Mouse (Mus musculus) lung, postnatal 0 days (tissue): ENCODE results near the gene Tnnt2. TPM values are rescaled to one million over a fixed set of nuclear protein-coding genes. Genes with fewer than 3 reads are reported as not detected.

Experiments used
- ATAC-seq: fragments of 200-750 bp; cut with Nextera tagmentation; 2 replicates; pipeline ENCODE4 v1.8.0; 2017; ENCODE audit warnings: moderate library complexity
- DNase-seq: peaks from one replicate; pipeline ENCODE4 v3.0.0-alpha.2; 2016; ENCODE audit warnings: low spot score
- H3K27ac ChIP-seq: fragments of 300-500 bp; sonication (generic); 2 replicates; pipeline ENCODE4 v1.5.1; 2014; ENCODE audit warnings: antibody characterized with exemption, mild to moderate bottlenecking, low read length, mixed read lengths
- H3K27me3 ChIP-seq: fragments of 300-500 bp; sonication (generic); replicated peaks from 2 replicates; pipeline ENCODE4 v1.6.1; 2014; ENCODE audit warnings: low read length, mixed read lengths; ENCODE audit not compliant: insufficient read depth
- H3K36me3 ChIP-seq: fragments of 300-500 bp; sonication (generic); 2 replicates; pipeline ENCODE4 v1.6.1; 2014; ENCODE audit warnings: low read length, mixed read lengths; ENCODE audit not compliant: insufficient read depth
- H3K4me1 ChIP-seq: fragments of 300-500 bp; sonication (generic); 2 replicates; pipeline ENCODE4 v1.6.1; 2014; ENCODE audit warnings: antibody characterized with exemption, low read depth, low read length, mixed read lengths; ENCODE audit not compliant: insufficient read depth
- H3K4me2 ChIP-seq: fragments of 300-500 bp; sonication (generic); replicated peaks from 2 replicates; pipeline ENCODE4 v1.6.1; 2014; ENCODE audit warnings: low read depth, mild to moderate bottlenecking, low read length, moderate library complexity, mixed read lengths
- H3K4me3 ChIP-seq: fragments of 300-500 bp; sonication (generic); 2 replicates; pipeline ENCODE4 v1.5.1; 2014; ENCODE audit warnings: low read depth, low read length
- H3K9ac ChIP-seq: fragments of 300-500 bp; sonication (generic); replicated peaks from 2 replicates; pipeline ENCODE4 v1.6.1; 2014; ENCODE audit warnings: low read depth, mild to moderate bottlenecking
- H3K9me3 ChIP-seq: fragments of 300-500 bp; sonication (generic); 2 replicates; pipeline ENCODE4 v1.6.1; 2016; ENCODE audit warnings: low read length, mixed read lengths
- CTCF ChIP-seq: IDR thresholded peaks from 2 replicates; pipeline ENCODE4 v1.5.1; 2016; ENCODE audit warnings: antibody characterized with exemption, mild to moderate bottlenecking
- EP300 ChIP-seq: IDR thresholded peaks from 2 replicates; pipeline ENCODE4 v1.6.1; 2016; ENCODE audit warnings: antibody characterized with exemption, mild to moderate bottlenecking, control low read depth
- WGBS: fragments of 180-500 bp; shearing (Covaris S2); extraction: QIAGEN DNeasy Blood & Tissue Kit; methylation state at CpG from one replicate; pipeline ENCODE4 v1.1.7; 2014; 5-methylcytosine and 5-hydroxymethylcytosine counted together
- polyA plus RNA-seq: library from polyadenylated mRNA; unstranded; fragments of >200 nt; fragmentation: Nextera tagmentation; extraction: Ambion mirVana; gene quantifications from 2 replicates; pipeline ENCODE4 v1.2.1, GENCODE M21; 2015

The Tnnt2 gene
- polyA plus RNA-seq, 1 experiment from 2014 or later = 84.6 TPM

DNA sequence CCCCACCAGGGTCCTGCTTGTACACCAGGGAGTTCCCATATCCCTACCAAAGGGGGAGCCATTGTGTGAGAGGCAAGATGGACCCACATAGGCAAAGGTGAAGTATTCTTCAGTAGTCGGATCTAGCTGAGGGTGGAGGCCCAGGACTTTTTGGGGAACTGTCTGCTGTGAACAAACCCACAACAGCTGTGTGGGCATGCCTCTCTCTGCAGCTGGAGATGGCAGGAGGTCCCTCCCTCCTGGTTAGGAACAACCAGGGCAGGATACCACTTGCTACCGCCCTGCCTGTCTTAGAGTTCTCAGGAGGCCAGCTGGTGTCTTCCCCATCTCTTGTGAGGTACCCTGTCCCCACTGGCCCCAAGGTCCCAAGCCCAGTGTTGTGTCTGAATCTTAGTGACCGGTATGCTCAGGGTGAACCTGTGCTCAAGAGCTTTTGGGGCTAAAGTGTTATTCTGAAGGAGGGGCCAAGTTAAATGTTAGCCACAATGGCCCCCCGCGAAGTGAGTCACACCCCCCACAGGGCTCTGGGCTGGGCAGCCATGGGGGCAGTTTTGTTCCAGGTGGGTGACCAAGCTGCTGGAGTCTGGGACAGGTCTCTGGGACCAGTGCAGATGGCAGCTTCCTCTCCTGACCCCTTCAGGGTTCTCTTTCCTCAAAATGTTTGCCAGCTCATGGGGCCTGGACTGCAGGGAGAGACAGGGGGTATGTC, 22.3 kb upstream of the Tnnt2 start:
- DNase-seq (no peak), ATAC-seq (no peak)
- TF ChIP-seq CTCF (no peak), EP300 (no peak)
- H3K27ac ChIP-seq = no peak overlapping the region
- H3K9ac ChIP-seq = no peak overlapping the region
- H3K9me3 ChIP-seq = no peaks in the 10 kb centered on the region
- no peak overlapping the region for H3K4me3 ChIP-seq
- H3K4me2 ChIP-seq = no peak overlapping the region
- no peaks in the 10 kb centered on the region for H3K4me1 ChIP-seq
- H3K27me3 ChIP-seq = peaks cover 9% of the 10 kb centered on the region
- H3K36me3 ChIP-seq = no peaks in the 10 kb centered on the region
- WGBS = 73% methylated on average over 5 of the region's 5 CpGs

DNA sequence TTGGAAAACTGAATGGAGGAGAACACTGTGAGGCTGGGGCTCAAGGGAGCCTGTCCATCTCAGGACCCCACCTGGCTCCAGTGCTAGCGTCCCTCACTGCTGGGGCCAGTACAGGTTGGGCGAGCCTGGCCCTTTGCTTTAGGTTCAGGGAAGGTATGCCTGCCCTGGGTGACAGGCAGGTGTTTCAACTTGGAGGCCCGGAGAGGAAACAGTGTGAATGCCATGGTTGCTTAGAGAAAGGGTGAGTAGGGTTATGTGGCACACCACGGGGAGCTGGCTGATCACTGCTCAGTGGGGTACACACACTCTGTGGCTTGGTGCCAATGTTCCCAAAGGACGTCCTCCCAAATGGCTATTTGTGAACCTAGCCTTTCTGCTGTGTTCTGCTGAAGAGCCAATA, 21.6 kb upstream of the Tnnt2 start:
- no peaks in the 10 kb centered on the region for H3K4me1 ChIP-seq

DNA sequence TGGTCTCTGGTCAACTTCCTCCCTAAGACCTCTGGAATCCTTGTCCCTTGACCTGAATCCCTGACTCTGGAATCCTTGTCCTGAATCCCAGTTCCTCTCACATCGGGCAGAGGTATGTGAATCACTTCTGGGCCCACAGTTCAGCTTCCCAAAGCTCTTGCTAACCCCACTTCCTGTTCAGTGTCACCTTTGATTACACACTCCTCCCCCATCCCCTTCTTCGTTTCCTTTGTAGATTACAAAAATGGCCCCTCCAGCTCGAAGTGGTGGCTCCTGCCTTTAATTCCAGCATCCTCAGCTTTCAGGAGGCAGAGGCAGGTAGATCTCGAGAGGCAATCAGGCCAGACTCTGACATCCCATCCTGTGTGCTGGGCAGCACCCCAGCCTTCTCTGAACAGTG, 18.6 kb upstream of the Tnnt2 start:
- H3K4me1 ChIP-seq = no peaks in the 10 kb centered on the region
- H3K9me3 ChIP-seq = no peaks in the 10 kb centered on the region
- WGBS = 36% methylated on average over 4 of the region's 4 CpGs
- no peak overlapping the region for H3K27ac ChIP-seq
- no peak for TF ChIP-seq CTCF
- H3K36me3 ChIP-seq = no peaks in the 10 kb centered on the region
- no peak overlapping the region for H3K4me3 ChIP-seq
- ATAC-seq (no peak), DNase-seq (no peak)
- H3K27me3 ChIP-seq = peaks cover 9% of the 10 kb centered on the region
- no peak overlapping the region for H3K4me2 ChIP-seq
- H3K9ac ChIP-seq = no peak overlapping the region

More for the DNA sequence above, 21.6 kb upstream of the Tnnt2 start:
- no peaks in the 10 kb centered on the region for H3K36me3 ChIP-seq
- DNase-seq (no peak), ATAC-seq (no peak)
- no peak for TF ChIP-seq EP300
- TF ChIP-seq CTCF = no peak
- H3K27me3 ChIP-seq = peaks cover 9% of the 10 kb centered on the region
- no peak overlapping the region for H3K4me2 ChIP-seq
- H3K4me3 ChIP-seq = no peak overlapping the region
- 73% methylated on average over 5 of the region's 5 CpGs for WGBS
- no peak overlapping the region for H3K9ac ChIP-seq
- no peak overlapping the region for H3K27ac ChIP-seq
- no peaks in the 10 kb centered on the region for H3K9me3 ChIP-seq

DNA sequence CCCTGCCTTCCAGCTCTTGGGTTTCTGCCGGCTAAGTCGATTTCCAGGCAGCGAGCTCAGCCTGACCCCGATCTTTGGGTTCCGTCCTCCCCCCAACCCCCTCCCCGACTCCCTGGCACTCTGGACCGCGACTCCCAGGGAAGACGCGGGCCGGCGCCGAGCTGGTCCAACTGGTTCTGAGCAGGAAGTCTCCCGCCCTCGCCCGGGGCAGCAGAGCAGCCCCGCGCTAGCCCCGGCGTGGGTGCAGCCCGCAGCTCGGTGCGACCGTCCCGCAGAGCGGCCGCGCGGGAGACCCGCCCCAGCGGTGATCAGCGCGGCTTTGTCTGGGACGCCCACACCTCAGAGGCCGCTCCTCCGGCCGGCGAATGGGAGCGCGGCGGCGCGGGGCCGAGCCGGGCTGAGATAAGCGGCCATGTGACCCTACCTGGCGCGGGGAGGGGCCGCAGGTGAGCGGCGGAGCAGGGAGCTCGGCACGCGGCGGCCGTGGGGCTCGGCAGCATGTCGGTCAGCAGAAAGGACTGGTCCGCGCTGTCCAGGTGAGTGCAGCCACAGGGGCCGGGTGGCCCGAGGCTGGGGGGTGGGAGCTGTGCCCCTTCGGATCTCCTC, 17.6 kb upstream of the Tnnt2 start, which contains the start of gene Lad1:
Gene Lad1, plus strand, starts transcription at position 118 of the 606 bp plus-strand sequence.
- 3% methylated on average over 62 of the region's 63 CpGs for WGBS
- no peak within 1 kb of the TSS for H3K27ac ChIP-seq

DNA sequence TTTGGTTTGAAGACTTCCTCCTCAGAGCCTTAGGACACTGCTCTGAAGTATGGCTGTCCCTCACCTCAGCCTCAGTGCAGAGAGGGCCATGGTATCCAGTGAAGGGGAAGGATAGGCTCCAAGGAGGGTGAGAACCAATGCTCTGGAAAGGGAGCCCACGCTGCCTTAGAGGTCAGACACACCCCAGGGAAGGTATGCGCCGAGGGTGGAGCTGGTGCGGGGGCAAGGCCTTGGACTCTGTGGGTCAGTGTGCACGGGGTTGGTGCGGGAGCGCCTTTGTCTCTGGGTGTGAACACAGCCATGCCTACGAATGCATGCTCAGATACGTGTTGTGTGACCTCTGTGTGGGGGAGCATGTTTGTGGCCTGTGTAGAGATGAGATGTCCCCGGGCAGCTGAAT, 16.1 kb upstream of the Tnnt2 start:
- Histone ChIP-seq H3K4me3 (no peak overlapping the region), H3K9ac (no peak overlapping the region), H3K4me2 (no peak overlapping the region), H3K27me3 (peaks cover 9% of the 10 kb centered on the region), H3K9me3 (no peaks in the 10 kb centered on the region), H3K4me1 (no peaks in the 10 kb centered on the region), H3K27ac (no peak overlapping the region), H3K36me3 (no peaks in the 10 kb centered on the region)
- DNase-seq (no peak), ATAC-seq (peak; percentile 25; the same call in 1 of the 2 replicates)
- TF ChIP-seq CTCF (no peak), EP300 (no peak)
- 69% methylated on average over 10 of the region's 10 CpGs for WGBS

More for the DNA sequence above, 17.6 kb upstream of the Tnnt2 start, which contains the start of gene Lad1:
- Histone ChIP-seq H3K9me3 (no peaks in the 10 kb centered on the region), H3K4me3 (peak within 1 kb of the TSS; percentile 48), H3K36me3 (no peaks in the 10 kb centered on the region), H3K27me3 (peaks cover 9% of the 10 kb centered on the region), H3K4me2 (peak within 1 kb of the TSS; percentile 86), H3K9ac (peak within 1 kb of the TSS; percentile 4; the same call in 1 of the 2 replicates), H3K4me1 (no peaks in the 10 kb centered on the region)
- ATAC-seq (peak; percentile 89), DNase-seq (peak; percentile 75)
- TF ChIP-seq EP300 = no peak
- no peak for TF ChIP-seq CTCF

DNA sequence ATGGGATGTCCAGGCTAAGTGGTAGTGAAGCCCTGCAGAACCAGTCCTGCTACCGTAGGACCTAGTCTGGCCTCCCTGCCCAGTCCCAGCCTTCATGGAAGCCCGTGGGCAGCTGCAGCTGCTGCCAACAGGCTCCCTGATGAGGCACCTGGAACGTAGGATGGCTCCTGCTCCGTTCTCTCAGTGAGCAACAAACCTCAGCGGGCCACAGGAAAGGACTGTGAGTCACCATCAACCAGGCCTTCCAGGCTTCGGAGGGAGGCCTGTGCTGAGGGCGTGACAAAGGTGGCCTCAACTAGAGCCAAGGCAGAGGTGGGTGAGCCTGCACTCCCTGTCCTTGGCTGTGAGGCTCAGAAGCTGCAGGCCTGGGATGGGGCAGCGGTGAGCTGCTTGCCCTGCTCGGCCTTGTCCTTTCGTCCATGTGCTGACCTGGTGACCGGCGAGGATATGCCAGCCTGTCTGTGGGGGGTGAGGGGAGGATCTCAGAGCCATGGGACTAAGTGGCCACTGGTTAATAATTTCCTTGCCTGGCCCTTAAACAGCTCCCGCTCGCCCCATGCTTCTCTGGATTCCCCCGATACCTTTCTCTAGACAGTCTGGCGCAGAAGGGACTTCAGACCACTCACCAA, 15.3 kb upstream of the Tnnt2 start:
- no peak for TF ChIP-seq CTCF
- TF ChIP-seq EP300 = no peak
- ATAC-seq (peak; percentile 22; the same call in 1 of the 2 replicates), DNase-seq (peak; percentile 43)
- Histone ChIP-seq H3K27me3 (peaks cover 9% of the 10 kb centered on the region), H3K36me3 (no peaks in the 10 kb centered on the region), H3K4me3 (no peak overlapping the region; the same call in 1 of the 2 replicates), H3K4me1 (no peaks in the 10 kb centered on the region), H3K9ac (no peak overlapping the region), H3K27ac (no peak overlapping the region), H3K4me2 (no peak overlapping the region), H3K9me3 (no peaks in the 10 kb centered on the region)
- WGBS = 61% methylated on average over 16 of the region's 16 CpGs
